Mouse (Mus musculus) cortical plate, adult 2 months (tissue): ENCODE measurements around the gene Rad23a.

ENCODE experiments used
- CTCF ChIP-seq: fragments of 200-500 bp; IDR thresholded peaks from 2 replicates; pipeline ENCODE4 v1.5.1; 2011; ENCODE audit warnings: mild to moderate bottlenecking, control low read depth, low read length; ENCODE audit not compliant: insufficient read depth; ENCODE audit errors: extremely low read depth
- POLR2A ChIP-seq: fragments of 200-500 bp; IDR thresholded peaks from 2 replicates; pipeline ENCODE4 v1.6.1; 2011; ENCODE audit warnings: mild to moderate bottlenecking, low read length, control low read depth; ENCODE audit not compliant: insufficient read depth; ENCODE audit errors: extremely low read depth

DNA sequence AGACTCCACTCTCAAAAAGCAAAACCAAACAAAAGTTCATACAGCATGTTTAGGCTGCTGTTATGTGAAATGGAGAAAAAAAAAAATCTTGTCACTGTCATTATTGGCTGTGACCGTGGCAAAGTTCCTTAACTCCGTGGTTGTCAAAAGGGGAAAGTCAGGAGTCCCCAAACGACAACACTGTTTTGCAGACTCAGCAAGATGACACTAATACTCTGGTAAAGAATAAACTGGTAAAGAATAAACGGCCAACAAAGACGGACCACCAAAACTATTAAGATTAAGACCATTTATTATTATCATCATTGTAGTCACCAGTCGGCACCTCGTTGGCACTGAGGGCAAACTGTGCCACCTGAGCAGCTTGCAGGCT is 604 bp downstream of the Rad23a start:
- no peak for TF ChIP-seq POLR2A
- TF ChIP-seq CTCF, result no peak
